10 mouse cellular contexts compared by ENCODE assay signal in genomic region chr16:37811874-37812273, GRCm38 (mm10). TPM values are rescaled to one million over a fixed set of nuclear protein-coding genes. Genes with fewer than 3 reads are reported as not detected.
DNase-seq lines count a peak whose midpoint lies in the region; ATAC-seq and TF ChIP-seq lines count a peak whose summit lies in the region.
"Had no signal": no experiment of that assay in that cellular context is flagged by ENCODE, and none has a peak within 500 bp of the region (broad histone marks: within the 10 kb centered on the region; RNA-seq: fewer than 3 reads in every experiment).

No protein-coding gene starts in this region.

- peak overlapping the region; percentile 82 for H3K27ac ChIP-seq in heart, embryonic 11.5 days (ENCODE audit: low read depth, low read length)
- H3K27ac ChIP-seq in lung, embryonic 16.5 days (ENCODE audit: low read length) = peak overlapping the region; percentile 26; the same call in 1 of the 2 replicates
- peak overlapping the region; percentile 52 for H3K27ac ChIP-seq in hindbrain, embryonic 12.5 days
- H3K27ac ChIP-seq in midbrain, postnatal 0 days (ENCODE audit: low read depth, low read length) = peak overlapping the region; percentile 52
- H3K27ac ChIP-seq: limb, embryonic 13.5 days had no signal

- intact Hi-C loops in heart, postnatal 14 days (cut with DNase I) = loop anchor here (2.0 to 5.0 kb wide), 2 partner anchors 55 to 127 kb away; partner anchors contain the start of gene Lrrc58

- H3K4me2 ChIP-seq in heart, embryonic 11.5 days = no peak overlapping the region
- H3K4me2 ChIP-seq in lung, embryonic 16.5 days (ENCODE audit: low read depth, low read length) = no peak overlapping the region
- H3K4me2 ChIP-seq in hindbrain, embryonic 12.5 days (replicated peaks) = no peak overlapping the region
- no peak overlapping the region for H3K4me2 ChIP-seq in midbrain, postnatal 0 days (ENCODE audit: low read depth, low read length, poor library complexity, severe bottlenecking)
- H3K4me2 ChIP-seq: limb, embryonic 13.5 days had no signal

- ATAC-seq in heart, embryonic 11.5 days (replicated peaks; ENCODE audit: insufficient number of reproducible peaks, low FRiP score, low TSS enrichment) = no peak
- no peak for ATAC-seq in lung, embryonic 16.5 days (ENCODE audit: low read depth)
- ATAC-seq in hindbrain, embryonic 12.5 days (ENCODE audit: low FRiP score) = no peak
- ATAC-seq in midbrain, postnatal 0 days (ENCODE audit: low FRiP score) = no peak

- H3K4me3 ChIP-seq in heart, embryonic 11.5 days (ENCODE audit: low read depth, low read length) = no peak overlapping the region
- H3K4me3 ChIP-seq in lung, embryonic 16.5 days (ENCODE audit: low read length) = no peak overlapping the region
- H3K4me3 ChIP-seq in hindbrain, embryonic 12.5 days = no peak overlapping the region
- no peak overlapping the region for H3K4me3 ChIP-seq in midbrain, postnatal 0 days (ENCODE audit: low read depth, low read length)
- H3K4me3 ChIP-seq: limb, embryonic 13.5 days; megakaryocyte, embryonic 14.5 days had no signal

- H3K36me3 ChIP-seq in heart, embryonic 11.5 days (ENCODE audit: control insufficient read depth, insufficient read depth, low read length) = 0 out of 2 replicates have a peak, but pooled peaks cover 4% of the 10 kb centered on the region
- peaks cover 14% of the 10 kb centered on the region for H3K36me3 ChIP-seq in lung, embryonic 16.5 days (ENCODE audit: control insufficient read depth, insufficient read depth, low read length)
- peaks cover 13% of the 10 kb centered on the region; the same call in 1 of the 2 replicates for H3K36me3 ChIP-seq in hindbrain, embryonic 12.5 days
- H3K36me3 ChIP-seq in midbrain, postnatal 0 days (ENCODE audit: insufficient read depth, low read length) = no peaks in the 10 kb centered on the region

- WGBS in heart, embryonic 11.5 days (ENCODE audit: insufficient replicate concordance) = 77% methylated on average over 8 of the region's 8 CpGs
- WGBS in lung, embryonic 16.5 days = 68% methylated on average over 8 of the region's 8 CpGs
- 87% methylated on average over 8 of the region's 8 CpGs for WGBS in hindbrain, embryonic 12.5 days
- 91% methylated on average over 8 of the region's 8 CpGs for WGBS in midbrain, postnatal 0 days

- peaks cover 40% of the 10 kb centered on the region for H3K4me1 ChIP-seq in heart, embryonic 11.5 days (ENCODE audit: control insufficient read depth, insufficient read depth, low read length)
- peaks cover 43% of the 10 kb centered on the region for H3K4me1 ChIP-seq in lung, embryonic 16.5 days (replicated peaks; ENCODE audit: control insufficient read depth, insufficient read depth, low read length)
- peaks cover 34% of the 10 kb centered on the region for H3K4me1 ChIP-seq in hindbrain, embryonic 12.5 days
- H3K4me1 ChIP-seq in midbrain, postnatal 0 days (ENCODE audit: insufficient read depth, low read length) = peaks cover 2% of the 10 kb centered on the region; the same call in 1 of the 2 replicates

- no peak for DNase-seq in heart, postnatal 14 days
- DNase-seq in lung, postnatal 14 days = no peak
- DNase-seq in midbrain, postnatal 0 days (ENCODE audit: low spot score) = no peak
- no peak for DNase-seq in B cell, adult 2 months
- DNase-seq in frontal cortex, postnatal 14 days (ENCODE audit: low spot score in 2 of 2) = no peak

- peak overlapping the region; percentile 4 for H3K9ac ChIP-seq in heart, embryonic 11.5 days (ENCODE audit: low read depth, low read length)
- no peak overlapping the region for H3K9ac ChIP-seq in lung, embryonic 16.5 days (ENCODE audit: low read length)
- 0 out of 2 replicates have a peak overlapping the region, but pooled peaks have one; percentile 27 for H3K9ac ChIP-seq in hindbrain, embryonic 12.5 days
- H3K9ac ChIP-seq in midbrain, postnatal 0 days (replicated peaks; ENCODE audit: low read length, poor library complexity, severe bottlenecking) = no peak overlapping the region
- H3K9ac ChIP-seq: limb, embryonic 13.5 days had no signal

- no peaks in the 10 kb centered on the region for H3K9me3 ChIP-seq in heart, embryonic 11.5 days (replicated peaks; ENCODE audit: control insufficient read depth, low read length)
- H3K9me3 ChIP-seq in lung, embryonic 16.5 days (ENCODE audit: control insufficient read depth, low read length) = no peaks in the 10 kb centered on the region
- no peaks in the 10 kb centered on the region for H3K9me3 ChIP-seq in hindbrain, embryonic 12.5 days (replicated peaks)
- H3K9me3 ChIP-seq in midbrain, postnatal 0 days (ENCODE audit: low read length) = no peaks in the 10 kb centered on the region

- no peaks in the 10 kb centered on the region for H3K27me3 ChIP-seq in heart, embryonic 11.5 days (ENCODE audit: control insufficient read depth, insufficient read depth, low read length)
- no peaks in the 10 kb centered on the region for H3K27me3 ChIP-seq in lung, embryonic 16.5 days (ENCODE audit: control insufficient read depth, insufficient read depth, low read depth, low read length)
- H3K27me3 ChIP-seq in hindbrain, embryonic 12.5 days = no peaks in the 10 kb centered on the region
- H3K27me3 ChIP-seq in midbrain, postnatal 0 days (ENCODE audit: insufficient read depth, low read length) = no peaks in the 10 kb centered on the region
- H3K27me3 ChIP-seq: limb, embryonic 13.5 days; megakaryocyte, embryonic 14.5 days had no signal

- TF ChIP-seq CTCF in midbrain, postnatal 0 days (IDR thresholded peaks at IDR 0.05) = 0 out of 2 replicates have a peak, but pooled peaks have one; percentile 1

RNA-seq across cellular contexts. Expression of gene Fstl1, which starts 35.2 kb away (rescaled TPM):
- 500 and 503 TPM in 2 replicates for polyA plus RNA-seq in heart, embryonic 11.5 days (2014; fragmentation: Nextera tagmentation; extraction: Ambion mirVana)
- total RNA-seq in heart, postnatal 14 days (2021) = 100 to 1,000 TPM; 221 to 228 TPM
- 617 and 655 TPM in 2 replicates for polyA plus RNA-seq in lung, embryonic 16.5 days (2015; fragmentation: Nextera tagmentation; extraction: Ambion mirVana)
- 328 and 345 TPM in 2 replicates for polyA plus RNA-seq in hindbrain, embryonic 12.5 days (2016; fragmentation: Nextera tagmentation; extraction: Ambion mirVana)
- total RNA-seq in midbrain, postnatal 0 days (2014; rRNA removed) = 51.6 and 72.1 TPM in 2 replicates
- 56.3 and 58.8 TPM in 2 replicates for polyA plus RNA-seq in midbrain, postnatal 0 days (2015; fragmentation: Nextera tagmentation; extraction: Ambion mirVana)

RNA-seq across cellular contexts. Expression of gene Gm36028, which starts 49.1 kb away (rescaled TPM):
- 1.00 and 1.0 TPM in 2 replicates for polyA plus RNA-seq in heart, embryonic 11.5 days (2014; fragmentation: Nextera tagmentation; extraction: Ambion mirVana)
- under 1 TPM; 0.37 to 0.43 TPM for total RNA-seq in heart, postnatal 14 days (2021)
- 0.43 and 0.73 TPM in 2 replicates for polyA plus RNA-seq in lung, embryonic 16.5 days (2015; fragmentation: Nextera tagmentation; extraction: Ambion mirVana)
- polyA plus RNA-seq in hindbrain, embryonic 12.5 days (2016; fragmentation: Nextera tagmentation; extraction: Ambion mirVana) = 0.26 TPM in 1 of 2 replicates, not detected in the other
- not detected in 2 replicates for total RNA-seq in midbrain, postnatal 0 days (2014; rRNA removed)
- 0.19 TPM in 1 of 2 replicates, not detected in the other for polyA plus RNA-seq in midbrain, postnatal 0 days (2015; fragmentation: Nextera tagmentation; extraction: Ambion mirVana)

RNA-seq across cellular contexts. Expression of gene Lrrc58, which starts 56.3 kb away (rescaled TPM):
- polyA plus RNA-seq in heart, embryonic 11.5 days (2014; fragmentation: Nextera tagmentation; extraction: Ambion mirVana) = 41.6 and 42.9 TPM in 2 replicates
- 10 to 100 TPM; 85.6 to 85.7 TPM for total RNA-seq in heart, postnatal 14 days (2021)
- 51.1 and 56.8 TPM in 2 replicates for polyA plus RNA-seq in lung, embryonic 16.5 days (2015; fragmentation: Nextera tagmentation; extraction: Ambion mirVana)
- polyA plus RNA-seq in hindbrain, embryonic 12.5 days (2016; fragmentation: Nextera tagmentation; extraction: Ambion mirVana) = 65.8 and 72.1 TPM in 2 replicates
- total RNA-seq in midbrain, postnatal 0 days (2014; rRNA removed) = 88.2 and 106 TPM in 2 replicates
- polyA plus RNA-seq in midbrain, postnatal 0 days (2015; fragmentation: Nextera tagmentation; extraction: Ambion mirVana) = 40.7 and 46.1 TPM in 2 replicates

Comparison
In these comparisons a context has a peak if more than half of its experiments do, and no peak if none do; other contexts are left out.
1. H3K27ac ChIP-seq: peak in every context shown above with its lines; median percentile 82 in heart, embryonic 11.5 days; 52 in hindbrain, embryonic 12.5 days; 52 in midbrain, postnatal 0 days; 26 in lung, embryonic 16.5 days.
2. H3K9ac ChIP-seq: peak in heart, embryonic 11.5 days (single experiment) and hindbrain, embryonic 12.5 days (single experiment); none in lung, embryonic 16.5 days (single experiment) and midbrain, postnatal 0 days (single experiment).